Mouse (Mus musculus): ENCODE results near the gene Pard6b. TPM values are rescaled to one million over a fixed set of nuclear protein-coding genes. Genes with fewer than 3 reads are reported as not detected.

Gene Pard6b
- total and polyA plus RNA-seq, 3 experiments = 3.9 to 7.6 TPM; not detected in 1

DNA sequence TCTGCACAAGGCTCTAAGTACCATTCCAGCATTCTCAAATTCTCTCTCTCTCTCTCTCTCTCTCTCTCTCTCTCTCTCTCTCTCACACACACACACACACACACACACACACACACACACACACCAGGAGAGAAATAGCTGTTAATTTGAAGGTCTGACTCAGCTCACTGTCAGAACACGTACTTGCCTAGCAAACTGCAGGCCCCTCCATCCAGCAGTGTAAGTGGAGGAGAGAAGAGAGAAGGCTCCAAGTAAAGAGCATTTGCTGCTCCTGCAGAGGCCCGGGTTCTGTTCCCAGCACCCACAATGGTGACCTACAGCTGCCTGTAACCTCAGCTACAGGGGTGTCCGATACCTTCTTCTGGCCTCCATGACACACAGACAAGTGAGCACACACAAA, 37.7 kb downstream of the Pard6b start:
- TF ChIP-seq NRF1 (IDR thresholded peaks at IDR 0.05; ENCODE audit: insufficient read depth, low read depth, low read length, poor library complexity, severe bottlenecking) (no peak), MEF2A (IDR thresholded peaks at IDR 0.05; ENCODE audit: extremely low read depth, insufficient replicate concordance, low read depth, low read length, poor library complexity, severe bottlenecking) (no peak), MYB (IDR thresholded peaks at IDR 0.05; ENCODE audit: low read depth, low read length) (no peak), NELFE (IDR thresholded peaks at IDR 0.05; ENCODE audit: low read depth, low read length) (no peak), EP300 (IDR thresholded peaks at IDR 0.05; ENCODE audit: low read depth in 1 of 2, low read length in 2 of 2) (no peak), SMC3 (IDR thresholded peaks at IDR 0.05; ENCODE audit: low read depth, low read length) (no peak), GATA1 (IDR thresholded peaks at IDR 0.05; ENCODE audit: low read depth, low read length) (no peak), CHD2 (IDR thresholded peaks at IDR 0.05; ENCODE audit: low read length) (no peak), USF2 (IDR thresholded peaks at IDR 0.05; ENCODE audit: borderline replicate concordance in 1 of 2, insufficient read depth in 1 of 2, low read depth in 1 of 2, low read length in 2 of 2) (no peak), ZNF384 (IDR thresholded peaks at IDR 0.05; ENCODE audit: low read depth, low read length) (no peak), BHLHE40 (IDR thresholded peaks at IDR 0.05; ENCODE audit: borderline replicate concordance, low read depth, low read length) (no peak), POLR2AphosphoS5 (IDR thresholded peaks at IDR 0.05; ENCODE audit: borderline replicate concordance, low read depth, low read length) (no peak)
- no peak overlapping the region for H3K4me3 ChIP-seq (ENCODE audit: control insufficient read depth in 1 of 2, insufficient read depth in 1 of 2, low read depth in 2 of 2, low read length in 2 of 2)
- H3K9me3 ChIP-seq (replicated peaks; ENCODE audit: insufficient read depth, low read length) = no peaks in the 10 kb centered on the region
- no peak overlapping the region for H3K9ac ChIP-seq (ENCODE audit: control insufficient read depth, low read depth, low read length, poor library complexity, severe bottlenecking)
- H3K27ac ChIP-seq (ENCODE audit: control insufficient read depth, low read depth, low read length) = no peak overlapping the region
- no peaks in the 10 kb centered on the region for H3K27me3 ChIP-seq (ENCODE audit: control insufficient read depth in 1 of 2, insufficient read depth in 2 of 2, low read length in 2 of 2)
- peaks cover 0 to 4% of the 10 kb centered on the region in 2 experiments; a peak in 3 of 4 replicates for H3K4me1 ChIP-seq (ENCODE audit: control insufficient read depth in 1 of 2, insufficient read depth in 2 of 2, low read length in 2 of 2)
- H3K36me3 ChIP-seq (ENCODE audit: control insufficient read depth in 1 of 2, insufficient read depth in 2 of 2, low read length in 2 of 2) = peaks cover 0 to 5% of the 10 kb centered on the region in 2 experiments; a peak in 2 of 4 replicates
- H3K79me2 ChIP-seq (ENCODE audit: control insufficient read depth, insufficient read depth, low read length, poor library complexity) = no peaks in the 10 kb centered on the region
- no peak for DNase-seq (ENCODE audit: low read depth, low spot score)

GRCm38 (mm10) chr2:168119123-168119522, 38.3 kb downstream of the Pard6b start:
- Histone ChIP-seq H3K79me2 (ENCODE audit: control insufficient read depth, insufficient read depth, low read length, poor library complexity) (no peaks in the 10 kb centered on the region), H3K9me3 (replicated peaks; ENCODE audit: insufficient read depth, low read length) (no peaks in the 10 kb centered on the region), H3K27ac (ENCODE audit: control insufficient read depth, low read depth, low read length) (no peak overlapping the region), H3K9ac (ENCODE audit: control insufficient read depth, low read depth, low read length, poor library complexity, severe bottlenecking) (peak overlapping the region; percentile 11; the same call in 1 of the 2 replicates), H3K4me1 (ENCODE audit: control insufficient read depth in 1 of 2, insufficient read depth in 2 of 2, low read length in 2 of 2) (peaks cover 0 to 2% of the 10 kb centered on the region in 2 experiments; a peak in 2 of 4 replicates), H3K27me3 (ENCODE audit: control insufficient read depth in 1 of 2, insufficient read depth in 2 of 2, low read length in 2 of 2) (no peaks in the 10 kb centered on the region), H3K36me3 (ENCODE audit: control insufficient read depth in 1 of 2, insufficient read depth in 2 of 2, low read length in 2 of 2) (peaks cover 0 to 4% of the 10 kb centered on the region in 2 experiments; a peak in 1 of 4 replicates), H3K4me3 (ENCODE audit: control insufficient read depth in 1 of 2, insufficient read depth in 1 of 2, low read depth in 2 of 2, low read length in 2 of 2) (no peak overlapping the region)
- peak; percentile 67 for DNase-seq (ENCODE audit: low read depth, low spot score)
- peak; percentile 96 for TF ChIP-seq BHLHE40 (IDR thresholded peaks at IDR 0.05; ENCODE audit: borderline replicate concordance, low read depth, low read length)
- peak; percentile 73 for TF ChIP-seq USF1 (IDR thresholded peaks at IDR 0.05; ENCODE audit: low read depth, low read length)
- TF ChIP-seq TBP (IDR thresholded peaks at IDR 0.05; ENCODE audit: low read depth, low read length) = no peak
- TF ChIP-seq ETS1 (IDR thresholded peaks at IDR 0.05; ENCODE audit: low read depth, low read length) = peak; percentile 19; the same call in 1 of the 2 replicates
- peak; percentile 44; the same call in 1 of the 2 replicates for TF ChIP-seq TCF12 (IDR thresholded peaks at IDR 0.05; ENCODE audit: low read depth, low read length)
- peak in 1 of 2 experiments; percentile 15; a peak in 1 of 4 replicates for TF ChIP-seq EP300 (IDR thresholded peaks at IDR 0.05; ENCODE audit: low read depth in 1 of 2, low read length in 2 of 2)
- no peak for TF ChIP-seq E2F4 (IDR thresholded peaks at IDR 0.05; ENCODE audit: borderline replicate concordance, low read depth, low read length)
- TF ChIP-seq MAFK (IDR thresholded peaks at IDR 0.05; ENCODE audit: borderline replicate concordance, low read depth, low read length) = no peak

All from MEL (cell line).